Mouse (Mus musculus) brain, adult 2 months (tissue): ENCODE measurements around the gene Olfr56.
"Not testable (repeated sequence)": the region's sequence is repeated elsewhere in the genome, so short reads cannot be mapped to it uniquely, and the experiment has no call there.

Experiments used
- DNase-seq: peaks from one replicate; pipeline ENCODE4 v3.0.0; 2011; ENCODE audit warnings: low read depth, low spot score

Gene Olfr56

DNA sequence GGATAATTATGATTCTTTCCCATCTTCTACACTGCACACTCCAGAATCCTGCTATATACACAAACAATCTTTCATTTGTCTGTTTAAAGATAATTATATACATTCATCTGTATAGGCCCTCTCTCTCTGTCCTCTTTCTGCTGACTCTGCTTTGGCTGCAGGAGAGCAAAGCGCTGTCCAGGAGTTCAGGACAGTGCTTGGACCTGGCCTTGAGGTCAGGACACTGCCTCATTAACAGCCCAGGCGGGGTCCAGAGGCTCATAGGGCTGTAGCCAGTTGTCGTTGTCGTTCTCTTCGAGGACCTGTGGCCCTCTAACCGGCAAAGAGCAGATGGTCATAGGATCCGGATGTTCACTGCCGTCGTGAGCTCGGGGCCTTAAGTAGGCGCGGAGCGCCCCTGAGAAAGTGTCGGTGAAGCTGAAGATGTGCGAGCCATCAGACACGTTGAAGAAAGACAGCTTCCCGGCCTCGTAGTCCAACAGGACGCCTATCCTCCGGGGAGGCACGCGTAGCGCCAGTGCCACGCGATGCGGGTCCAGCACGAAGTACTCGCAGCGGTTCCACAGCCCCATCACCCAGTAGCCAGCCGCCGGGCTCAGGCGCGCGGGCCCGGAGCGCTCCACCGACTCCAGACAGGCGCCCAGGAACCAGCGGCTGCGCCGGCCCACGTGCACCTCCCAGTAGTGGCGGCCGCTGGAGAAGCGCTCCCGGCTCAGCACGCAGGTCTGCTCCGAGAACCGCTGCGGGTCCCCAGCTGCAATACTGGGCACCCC, 190.3 kb downstream of the Olfr56 start:
- peak; percentile 16 for DNase-seq

DNA sequence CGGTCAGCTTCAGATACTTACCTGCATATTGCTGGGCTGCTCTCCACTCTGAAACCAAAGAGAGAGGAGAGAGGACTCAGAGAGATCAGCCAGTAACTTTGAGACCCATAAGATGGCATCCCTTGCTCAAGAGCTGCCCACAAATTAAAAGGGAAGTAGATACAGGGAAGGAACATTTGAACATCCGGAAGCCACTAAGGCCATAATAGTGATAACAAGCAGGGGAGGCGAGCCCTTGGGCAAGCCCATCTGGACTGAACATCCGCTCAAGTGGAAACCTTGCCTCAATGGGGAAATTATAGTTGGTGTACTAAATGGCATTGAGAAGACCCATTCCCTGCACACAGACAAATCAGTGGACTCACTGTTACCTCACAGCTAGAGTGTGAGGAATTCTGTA, 191.9 kb downstream of the Olfr56 start:
- no peak for DNase-seq

DNA sequence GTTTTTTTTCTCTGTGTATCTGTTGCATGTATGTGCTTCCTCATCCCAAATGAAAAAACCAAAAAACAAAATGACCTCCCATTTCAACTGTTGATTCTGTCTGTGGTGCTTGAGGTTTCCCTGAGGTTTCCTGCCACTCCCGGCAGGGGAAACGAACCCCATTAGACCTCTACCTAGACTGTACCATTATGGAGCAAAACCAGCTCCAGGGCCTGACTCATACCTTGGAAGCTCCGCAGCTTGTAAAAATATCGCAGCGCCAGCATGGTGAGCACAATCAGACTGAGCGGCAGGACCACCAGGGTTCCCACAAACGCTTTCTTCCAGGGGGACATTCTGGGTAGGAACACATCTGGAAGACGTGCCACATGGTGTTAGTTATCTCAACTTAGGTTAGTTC, 196.7 kb downstream of the Olfr56 start:
- DNase-seq: no peak

DNA sequence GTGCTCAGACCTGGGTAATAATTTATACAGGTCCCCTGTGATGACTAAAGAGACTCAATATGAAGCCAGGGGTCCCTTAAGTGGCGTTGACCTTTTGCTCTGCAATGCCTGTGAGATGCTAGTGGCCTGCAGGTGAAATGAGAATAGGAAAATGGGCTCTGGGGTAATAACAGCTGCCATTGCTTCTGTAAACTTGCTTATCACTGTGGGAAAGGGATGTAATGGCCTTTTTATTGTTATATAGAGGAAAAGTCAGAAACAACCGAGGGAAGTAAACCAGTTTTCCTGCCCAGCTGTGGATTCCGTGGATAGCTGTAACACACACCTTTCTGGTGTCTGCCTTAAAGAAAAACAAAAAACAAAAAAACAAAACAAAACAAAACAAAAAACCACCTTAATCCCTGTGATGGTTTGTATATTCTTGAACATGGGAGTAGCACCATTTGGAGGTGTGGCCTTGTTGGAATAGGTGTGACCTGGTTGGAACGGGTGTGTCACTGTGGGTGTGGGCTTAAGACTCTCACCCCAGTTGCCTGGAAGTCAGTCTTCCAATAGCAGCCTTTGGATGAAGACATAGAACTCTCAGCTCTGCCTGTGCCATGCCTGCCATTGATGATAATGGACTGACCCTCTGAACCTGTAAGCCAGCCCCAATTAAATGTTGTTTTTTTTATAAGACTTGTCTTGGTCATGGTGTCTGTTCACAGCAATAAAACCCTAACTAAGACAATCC, 197.5 kb downstream of the Olfr56 start:
- not testable (repeated sequence) for DNase-seq

DNA sequence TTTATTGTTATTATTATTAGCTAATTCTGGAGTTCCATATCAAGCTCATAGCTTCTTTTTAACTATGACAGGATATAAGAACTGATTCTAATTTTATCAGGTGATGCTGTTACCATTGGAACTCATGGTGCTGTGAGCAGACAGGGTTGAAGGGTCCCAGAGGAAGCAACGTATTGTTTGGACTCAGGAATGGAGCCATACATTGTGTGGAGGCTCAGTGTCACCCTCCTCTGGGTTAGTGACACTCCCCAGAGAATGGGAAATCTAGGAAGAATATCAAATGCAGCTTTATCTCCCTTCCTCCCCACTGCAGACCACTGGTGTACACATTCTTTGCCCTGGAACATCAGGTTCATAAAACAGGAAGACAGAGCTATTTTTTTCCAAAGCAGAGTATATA, 204.5 kb downstream of the Olfr56 start:
- no peak for DNase-seq
